Comparison of ENCODE assay signal across 8 mouse cellular contexts in genomic region chr13:23543965-23544786, GRCm38 (mm10). TPM values are rescaled to one million over a fixed set of nuclear protein-coding genes. Genes with fewer than 3 reads are reported as not detected.
A peak's percentile ranks its signal among the peaks of the same experiment; 100 is the strongest.
DNase-seq lines count a peak whose midpoint lies in the region; ATAC-seq and TF ChIP-seq lines count a peak whose summit lies in the region.

TSS of gene Hist1h3f (plus strand) at chr13:23544052.

- no peak for TF ChIP-seq CTCF in intestine, postnatal 0 days (IDR thresholded peaks at IDR 0.05; ENCODE audit: low read depth)

- DNase-seq in 3T3-L1 (ENCODE audit: low read depth, low spot score) = peak; percentile 96
- DNase-seq in adrenal gland, postnatal 10 days = peak; percentile 78
- peak; percentile 62 for DNase-seq in embryonic facial prominence, embryonic 10.5 days (ENCODE audit: low spot score)
- peak; percentile 60 for DNase-seq in left cerebral cortex, postnatal 4 days
- DNase-seq in midbrain, embryonic 11.5 days (ENCODE audit: low spot score, missing footprints) = peak; percentile 99
- DNase-seq in spleen, postnatal 14 days (ENCODE audit: low spot score in 2 of 2) = peak; percentile 67 to 77

- peak within 1 kb of the TSS; percentile 78 for H3K4me2 ChIP-seq in intestine, postnatal 0 days (replicated peaks; ENCODE audit: low read depth)
- H3K4me2 ChIP-seq in midbrain, embryonic 11.5 days = peak within 1 kb of the TSS; percentile 62

- H3K36me3 ChIP-seq in embryonic facial prominence, embryonic 10.5 days (replicated peaks) = no peaks in the 10 kb centered on the region
- H3K36me3 ChIP-seq in intestine, postnatal 0 days (ENCODE audit: control insufficient read depth, insufficient read depth) = no peaks in the 10 kb centered on the region
- H3K36me3 ChIP-seq in midbrain, embryonic 11.5 days (ENCODE audit: control insufficient read depth, insufficient read depth, low read length) = no peaks in the 10 kb centered on the region

- no peaks in the 10 kb centered on the region for H3K27me3 ChIP-seq in embryonic facial prominence, embryonic 10.5 days (replicated peaks; ENCODE audit: low read depth, poor library complexity, severe bottlenecking)
- H3K27me3 ChIP-seq in intestine, postnatal 0 days (replicated peaks; ENCODE audit: control insufficient read depth, insufficient read depth, low read length) = no peaks in the 10 kb centered on the region
- H3K27me3 ChIP-seq in midbrain, embryonic 11.5 days (ENCODE audit: control insufficient read depth, insufficient read depth, low read length) = no peaks in the 10 kb centered on the region

- ATAC-seq in granulocyte monocyte progenitor cell, adult 5-6 weeks (replicated peaks; ENCODE audit: poor library complexity, severe bottlenecking) = peak; percentile 72
- ATAC-seq in intestine, postnatal 0 days = peak; percentile 91
- ATAC-seq in midbrain, embryonic 11.5 days (ENCODE audit: low FRiP score) = peak; percentile 95

- peak within 1 kb of the TSS; percentile 62 for H3K4me3 ChIP-seq in embryonic facial prominence, embryonic 10.5 days
- H3K4me3 ChIP-seq in intestine, postnatal 0 days (ENCODE audit: low read depth, low read length) = peak within 1 kb of the TSS; percentile 36
- H3K4me3 ChIP-seq in midbrain, embryonic 11.5 days (ENCODE audit: low read depth, low read length) = peak within 1 kb of the TSS; percentile 43

- H3K27ac ChIP-seq in embryonic facial prominence, embryonic 10.5 days (replicated peaks) = peak within 1 kb of the TSS; percentile 94
- peak within 1 kb of the TSS; percentile 73 for H3K27ac ChIP-seq in intestine, postnatal 0 days (ENCODE audit: low read depth, low read length)
- peak within 1 kb of the TSS; percentile 90 for H3K27ac ChIP-seq in midbrain, embryonic 11.5 days (ENCODE audit: low read depth, low read length)

- H3K9me3 ChIP-seq in embryonic facial prominence, embryonic 10.5 days = no peaks in the 10 kb centered on the region
- no peaks in the 10 kb centered on the region for H3K9me3 ChIP-seq in intestine, postnatal 0 days (ENCODE audit: control insufficient read depth)
- H3K9me3 ChIP-seq in midbrain, embryonic 11.5 days (ENCODE audit: control insufficient read depth, low read length) = no peaks in the 10 kb centered on the region

- under 1% methylated on average over 29 of the region's 45 CpGs for WGBS in embryonic facial prominence, embryonic 10.5 days
- WGBS in intestine, postnatal 0 days = 1% methylated on average over 22 of the region's 45 CpGs
- WGBS in midbrain, embryonic 11.5 days = under 1% methylated on average over 22 of the region's 45 CpGs

- H3K9ac ChIP-seq in intestine, postnatal 0 days (ENCODE audit: low read depth, low read length) = peak within 1 kb of the TSS; percentile 40
- H3K9ac ChIP-seq in midbrain, embryonic 11.5 days (ENCODE audit: low read length) = peak within 1 kb of the TSS; percentile 74

- intact Hi-C loops in left cerebral cortex, postnatal 4 days (cut with DNase I) = no loop called here

- peaks cover 20% of the 10 kb centered on the region for H3K4me1 ChIP-seq in embryonic facial prominence, embryonic 10.5 days
- H3K4me1 ChIP-seq in intestine, postnatal 0 days (replicated peaks; ENCODE audit: control insufficient read depth, insufficient read depth, low read length) = no peaks in the 10 kb centered on the region; the same call in 1 of the 2 replicates
- peaks cover 2% of the 10 kb centered on the region; the same call in 1 of the 2 replicates for H3K4me1 ChIP-seq in midbrain, embryonic 11.5 days (ENCODE audit: control insufficient read depth, insufficient read depth, low read length)

RNA-seq across cellular contexts. Expression of gene Hist1h3f, which starts in this region (rescaled TPM):
- total RNA-seq in adrenal gland, postnatal 10 days (2021) = 100 to 1,000 TPM in 1 of 2 experiments, 10 to 100 TPM in 1; 93.2 to 104 TPM
- 0.97 and 1.2 TPM in 2 replicates for polyA plus RNA-seq in embryonic facial prominence, embryonic 10.5 days (2016; fragmentation: Nextera tagmentation; extraction: Ambion mirVana)
- total RNA-seq in granulocyte monocyte progenitor cell, adult 5-6 weeks (2014; fragmentation: Nextera tagmentation) = 4.9 and 8.2 TPM in 2 replicates
- total RNA-seq in granulocyte monocyte progenitor cell, adult 5-6 weeks (2017) = 77.5 and 127 TPM in 2 replicates
- 0.37 TPM in 1 of 2 replicates, not detected in the other for polyA plus RNA-seq in intestine, postnatal 0 days (2015; fragmentation: Nextera tagmentation; extraction: Ambion mirVana)
- 10 to 100 TPM; 42.2 to 44.0 TPM for total RNA-seq in left cerebral cortex, postnatal 4 days (2021)
- polyA plus RNA-seq in midbrain, embryonic 11.5 days (2014; fragmentation: Nextera tagmentation; extraction: Ambion mirVana) = 1.2 and 1.3 TPM in 2 replicates

Comparison
In these comparisons a context has a peak if more than half of its experiments do, and no peak if none do; other contexts are left out.
1. Peak in every context shown above with its lines: DNase-seq, ATAC-seq, H3K4me3 ChIP-seq and H3K27ac ChIP-seq.
2. Peak in ATAC-seq, H3K4me3 ChIP-seq, H3K27ac ChIP-seq, H3K9ac ChIP-seq and H3K4me2 ChIP-seq in intestine, postnatal 0 days; RNA of the gene not detected or under 1 TPM.